Mouse (Mus musculus): Measurements from ENCODE around the gene Lrriq1. TPM values are rescaled to one million over a fixed set of nuclear protein-coding genes. Genes with fewer than 3 reads are reported as not detected.

The Lrriq1 gene
- total and polyA plus RNA-seq, 3 experiments = not detected

Other genes with a start within 250 kb of the Lrriq1 start
- gene Alx1, start 206.1 kb downstream of the Lrriq1 start, total RNA-seq (2012; rRNA removed) = not detected in 2 replicates
- not detected in 2 replicates for gene Alx1, start 206.1 kb downstream of the Lrriq1 start, total RNA-seq (2014; rRNA removed)
- not detected in 2 replicates for gene Alx1, start 206.1 kb downstream of the Lrriq1 start, polyA plus RNA-seq (2012; ENCODE audit: insufficient read length, low read depth)
- gene Slc6a15, start 131.5 kb upstream of the Lrriq1 start, total RNA-seq (2012; rRNA removed) = not detected in 2 replicates
- not detected in 2 replicates for gene Slc6a15, start 131.5 kb upstream of the Lrriq1 start, total RNA-seq (2014; rRNA removed)
- not detected in 2 replicates for gene Slc6a15, start 131.5 kb upstream of the Lrriq1 start, polyA plus RNA-seq (2012; ENCODE audit: insufficient read length, low read depth)

All from CH12.LX (cell line).